Mouse (Mus musculus): ENCODE data around the gene Pnmal2.
A peak's percentile ranks its signal among the peaks of the same experiment; 100 is the strongest.

Pnmal2 gene

DNA sequence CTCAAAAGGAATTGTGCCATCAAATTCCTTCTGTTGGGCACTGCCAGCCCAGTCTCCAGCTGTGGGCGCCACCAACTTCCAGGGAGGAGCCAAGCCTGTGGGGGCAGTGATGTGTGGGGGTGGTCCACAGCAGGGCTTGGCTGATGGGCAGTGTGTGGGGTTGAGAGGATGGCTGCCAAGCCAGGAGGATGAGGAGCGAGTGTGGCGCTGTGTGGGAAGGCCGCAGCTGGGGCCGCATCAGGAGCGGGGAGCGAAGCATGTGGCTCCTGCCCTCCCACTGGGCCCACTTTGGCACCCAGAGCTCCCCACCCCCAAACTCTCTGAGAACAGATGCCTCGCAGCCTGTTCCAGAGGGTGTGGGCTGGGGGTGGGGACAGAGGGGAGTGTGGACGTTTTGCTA is 26.5 kb upstream of the Pnmal2 start:
- no peak for DNase-seq

DNA sequence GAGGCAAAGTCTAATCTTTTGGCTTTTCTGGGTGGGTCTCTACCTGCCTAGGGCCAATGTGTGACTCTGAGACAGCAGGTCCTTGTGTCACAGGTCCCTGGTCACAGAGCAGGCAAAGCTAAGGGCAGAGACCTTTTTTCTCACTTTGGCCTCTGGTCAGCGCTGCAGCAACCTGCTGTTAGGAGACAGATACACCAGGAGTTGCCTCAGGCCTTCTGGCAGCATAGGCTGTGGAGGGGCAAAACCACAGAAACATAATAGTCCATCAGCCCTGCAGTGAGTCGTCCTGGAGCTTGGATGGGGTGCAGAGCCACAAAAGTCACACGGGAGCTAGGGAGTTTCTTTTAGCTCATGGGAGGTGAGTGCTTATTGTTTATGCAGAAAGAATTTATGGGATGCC is 25.8 kb upstream of the Pnmal2 start:
- no peak for DNase-seq

- no peak for DNase-seq
These were observed 24.9 kb upstream of the Pnmal2 start for GRCm38 (mm10) chr7:16919395-16920149.

DNA sequence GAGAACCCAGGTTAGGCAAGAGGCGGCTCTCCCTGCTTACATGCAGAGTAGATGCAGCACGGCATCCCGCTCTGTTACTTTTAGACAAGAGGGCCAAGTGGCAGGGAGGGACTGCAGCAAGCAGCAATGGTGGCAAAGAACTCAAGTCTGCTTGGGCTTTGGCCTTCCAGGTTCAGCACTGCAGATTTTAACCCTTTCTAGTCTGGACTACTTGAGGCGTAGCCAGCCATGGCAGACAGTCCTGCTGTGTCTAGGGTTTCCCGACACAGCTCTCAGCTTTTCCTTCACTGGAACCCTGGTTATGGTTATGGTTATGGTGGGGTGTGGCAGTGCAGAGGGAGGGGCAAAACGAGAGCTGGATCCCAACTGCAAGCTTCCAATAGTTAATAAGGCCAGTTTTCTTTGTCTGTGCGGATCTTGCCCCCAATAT is 24.3 kb upstream of the Pnmal2 start:
- DNase-seq: no peak

DNA sequence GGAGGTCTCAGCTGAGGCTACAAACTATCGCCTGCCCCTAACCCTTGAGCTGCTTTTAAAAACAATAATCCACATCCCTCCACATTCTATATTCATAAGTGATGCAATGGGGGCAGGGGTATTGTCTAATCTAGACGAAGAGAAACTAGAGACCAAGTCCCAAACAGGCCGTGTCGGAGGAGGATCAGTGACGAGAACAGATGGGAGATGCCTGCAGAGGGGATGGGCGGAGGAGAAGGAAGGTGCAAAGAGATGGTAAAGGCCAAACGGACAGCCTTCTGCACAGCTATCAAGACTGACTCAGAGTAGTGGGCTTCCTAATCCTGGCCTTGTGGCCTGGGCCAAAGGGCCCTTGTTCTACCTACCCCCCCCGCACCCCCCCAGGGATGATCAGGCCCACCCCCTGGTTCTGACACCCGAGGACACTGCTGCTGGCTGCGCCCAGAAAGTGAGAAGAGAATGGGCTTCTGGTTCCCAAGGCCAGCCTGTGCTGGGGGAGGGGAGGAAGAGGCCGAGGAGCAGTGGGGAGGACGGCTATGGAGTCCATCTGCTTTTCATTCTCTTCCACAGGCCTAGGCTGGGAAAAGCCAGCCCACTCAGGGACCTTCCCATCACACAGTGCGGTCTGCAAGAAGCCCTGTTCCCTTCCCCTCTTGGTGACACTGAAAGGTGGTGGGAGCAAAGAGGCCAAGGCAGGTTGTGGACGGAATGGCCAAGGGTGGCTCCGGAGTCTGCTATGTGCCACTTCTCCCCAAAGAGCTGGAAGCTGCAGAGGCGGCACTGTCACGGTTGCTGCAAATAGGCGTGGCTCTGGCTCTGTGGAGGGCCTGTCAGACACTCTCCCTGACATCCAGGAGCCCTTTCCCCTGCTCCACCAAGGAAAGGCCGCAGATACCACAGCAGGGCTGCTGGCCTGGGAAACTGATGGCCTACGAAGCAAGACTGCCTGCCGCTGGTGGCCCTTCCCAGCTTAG is 23.4 kb upstream of the Pnmal2 start:
- DNase-seq: no peak

DNA sequence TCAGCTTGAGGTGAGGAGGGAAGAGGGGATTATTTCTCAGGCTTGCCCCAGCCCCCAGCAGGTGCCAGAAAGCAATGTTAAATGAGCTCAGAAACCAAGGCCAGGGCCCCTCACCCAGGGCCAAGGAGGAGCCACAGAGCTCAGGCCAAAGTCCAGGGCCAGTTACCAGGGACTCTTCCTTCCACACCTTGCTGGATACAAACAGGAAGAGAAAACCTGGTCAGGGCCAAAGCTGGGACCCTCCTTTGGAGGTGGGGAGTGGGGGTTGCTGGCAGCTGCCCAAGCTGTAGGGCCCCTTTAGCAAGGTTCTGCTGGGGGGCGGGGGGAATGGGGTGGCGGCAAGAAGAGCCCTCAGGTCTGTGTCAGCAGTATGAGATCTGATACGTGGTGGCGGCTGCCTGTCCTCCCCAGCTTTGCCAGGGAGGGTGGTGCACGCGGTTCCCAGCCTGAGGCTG is 22.6 kb upstream of the Pnmal2 start:
- DNase-seq: peak; percentile 33

GRCm38 (mm10) chr7:16922360-16922973 is 22.0 kb upstream of the Pnmal2 start:
- peak; percentile 64 for DNase-seq

- peak; percentile 69 for DNase-seq
These were observed 21.0 kb upstream of the Pnmal2 start for GRCm38 (mm10) chr7:16923283-16924036.

- peak; percentile 99 for DNase-seq
These were observed 20.2 kb upstream of the Pnmal2 start, which contains the start of gene Calm3 for GRCm38 (mm10) chr7:16924037-16924834. TSS of gene Calm3 (minus strand) at chr7:16924114.

GRCm38 (mm10) chr7:16928341-16928740 is 16.1 kb upstream of the Pnmal2 start:
- no peak for DNase-seq

- peak; percentile 81 for DNase-seq
These were observed 13.6 kb upstream of the Pnmal2 start for GRCm38 (mm10) chr7:16930850-16931249.

GRCm38 (mm10) chr7:16931968-16932627 is 12.4 kb upstream of the Pnmal2 start:
- peak; percentile 90 for DNase-seq

DNA sequence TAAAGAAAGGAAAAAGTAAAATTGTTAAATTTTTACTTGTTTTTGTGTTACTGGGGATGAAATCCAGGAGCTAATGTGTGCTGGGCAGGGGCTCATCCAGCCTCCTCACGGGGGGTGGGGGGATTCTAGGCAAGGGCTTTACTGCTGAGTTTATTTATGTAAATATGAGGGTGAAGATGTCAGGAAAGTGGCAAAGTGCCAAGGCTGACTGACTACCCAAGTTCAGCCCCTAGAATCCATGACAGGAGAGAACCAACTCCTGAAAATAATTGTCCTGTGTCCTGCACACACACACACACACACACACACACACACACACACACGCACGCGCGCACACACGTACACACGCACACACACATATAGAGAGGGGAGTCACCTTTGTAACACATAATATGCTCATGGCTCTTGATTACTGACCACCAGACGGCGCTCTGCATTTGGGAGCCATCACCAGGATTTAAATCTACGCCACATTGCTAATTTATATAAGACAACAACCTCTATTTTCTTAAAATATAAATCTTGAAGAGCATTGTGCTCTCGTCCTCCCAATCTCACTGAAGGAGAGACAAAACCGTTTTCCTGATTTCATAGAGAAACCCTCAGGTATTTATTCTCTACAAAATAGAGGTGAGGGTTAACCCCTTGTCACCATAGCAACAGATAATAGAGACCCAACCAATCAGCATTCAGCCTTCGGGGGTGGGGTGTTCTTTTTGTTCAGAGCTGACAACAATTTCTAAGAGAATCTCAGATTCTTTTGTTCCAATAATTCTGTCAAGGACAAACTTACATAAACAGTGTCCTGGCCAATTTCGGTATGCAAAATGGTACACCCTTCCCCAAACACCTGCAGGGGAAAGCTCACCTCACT is 11.5 kb upstream of the Pnmal2 start:
- DNase-seq: peak; percentile 83

DNA sequence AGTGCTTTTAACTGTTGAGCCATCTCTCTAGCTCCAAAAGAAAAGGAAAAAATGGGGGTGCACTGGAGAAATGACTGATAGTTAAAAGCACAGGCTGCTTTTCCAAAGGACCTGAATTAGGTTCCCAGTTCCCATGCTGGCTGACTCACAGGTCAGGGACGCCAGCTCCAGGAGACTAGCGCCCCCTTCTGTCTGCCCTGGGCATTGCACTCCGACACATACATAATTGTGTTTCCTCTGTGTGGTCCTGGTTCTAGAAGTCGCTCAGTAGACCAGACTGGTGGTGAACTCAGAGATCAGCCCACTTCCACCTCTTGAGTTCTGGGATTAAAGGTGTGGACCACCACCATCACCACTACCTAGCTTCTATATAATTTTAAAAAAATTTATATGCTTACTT is 7.2 kb upstream of the Pnmal2 start:
- DNase-seq: peak; percentile 69

GRCm38 (mm10) chr7:16938117-16938791 is 6.2 kb upstream of the Pnmal2 start:
- DNase-seq: no peak

DNA sequence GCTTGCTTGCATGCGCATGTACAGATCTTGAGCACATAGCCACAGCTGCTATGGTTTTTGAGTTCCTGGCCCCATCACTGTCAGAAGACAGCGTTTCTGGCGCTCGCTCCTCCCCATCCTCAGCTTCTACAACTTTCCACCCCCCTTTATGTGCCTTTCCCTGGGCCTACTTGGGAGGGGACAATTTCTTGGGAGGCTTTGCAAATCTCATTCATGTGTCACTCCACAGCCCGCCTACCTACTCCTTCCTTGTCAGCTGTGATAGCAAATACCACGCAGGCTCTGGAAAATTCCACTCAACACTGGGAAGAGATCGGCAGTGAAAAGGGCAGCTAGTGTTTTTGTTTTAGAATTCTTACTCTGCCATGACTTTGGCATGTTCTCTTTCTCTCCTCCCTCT is 4.2 kb upstream of the Pnmal2 start:
- no peak for DNase-seq

DNA sequence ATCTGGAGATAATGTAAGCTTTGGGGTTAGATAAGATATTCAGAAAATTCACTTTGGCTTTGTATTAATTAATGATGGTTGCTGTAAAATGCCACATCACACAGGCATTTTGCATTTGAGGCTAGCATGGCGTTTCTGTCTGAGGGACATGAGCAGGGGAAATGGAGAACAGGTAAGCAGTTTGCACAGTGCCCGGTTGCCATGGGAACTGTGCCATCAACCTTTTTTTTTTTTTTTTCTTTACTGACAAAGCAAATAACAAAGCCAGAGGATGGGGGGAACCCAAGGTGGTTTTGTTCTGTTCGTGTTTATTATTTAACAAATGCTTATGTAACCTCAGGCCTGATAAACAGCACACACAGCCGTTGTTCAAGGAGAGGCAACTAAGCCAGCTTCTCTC is 1.6 kb upstream of the Pnmal2 start:
- DNase-seq: peak; percentile 54

GRCm38 (mm10) chr7:16944808-16945315 is 380 bp downstream of the Pnmal2 start:
- DNase-seq: no peak

- DNase-seq: peak; percentile 41
These were observed 937 bp downstream of the Pnmal2 start for GRCm38 (mm10) chr7:16945419-16945818.

All from thymus, postnatal 4 days (tissue).